Mouse (Mus musculus): ENCODE measurements around the gene Gpr18.

- TF ChIP-seq GATA1 (IDR thresholded peaks at IDR 0.05; ENCODE audit: low read length) (no peak), TAL1 (IDR thresholded peaks at IDR 0.05; ENCODE audit: low read length) (no peak)
Measured at GRCm38 (mm10) chr14:121963942-121964335, 48.4 kb upstream of the Gpr18 start.
